Mouse (Mus musculus) spleen, postnatal 10 days (tissue): ENCODE measurements around the gene Mdk.

Source experiments
- DNase-seq, 2 experiments: peaks; one replicate each; pipeline ENCODE4 v3.0.0; 2021 to 2022; ENCODE audit warnings: low spot score in 2 of 2

The Mdk gene

DNA sequence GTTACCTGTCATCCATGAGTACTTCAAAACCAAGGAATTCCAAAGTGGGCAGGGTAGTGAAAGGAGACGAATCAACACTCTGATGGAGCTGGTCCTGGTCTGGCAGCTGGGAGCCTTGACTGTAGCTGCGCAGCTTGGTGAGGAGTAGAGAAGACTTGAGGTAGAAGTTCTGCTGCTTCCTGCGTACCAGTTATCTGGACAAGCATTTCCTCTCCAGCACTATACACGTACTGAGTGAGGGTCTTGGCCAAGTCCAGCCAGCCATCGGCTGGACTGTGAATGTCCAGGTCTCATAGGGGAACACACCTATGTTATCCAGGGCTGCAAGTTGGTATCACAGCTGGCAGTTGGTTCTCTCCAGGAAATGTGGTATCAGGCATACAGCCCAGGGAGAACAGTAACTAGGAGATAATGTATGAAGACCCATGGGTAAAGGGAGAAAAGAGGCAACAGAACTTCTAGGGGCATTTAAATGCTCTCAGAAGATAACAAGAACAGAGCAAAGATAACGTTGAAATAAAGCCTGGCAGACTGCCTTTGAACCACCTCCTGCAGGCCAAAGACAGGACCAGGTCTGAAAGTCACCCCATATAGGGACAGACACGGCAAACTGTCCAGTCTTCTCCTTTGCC lies 15.6 kb downstream of the Mdk start:
- no peak for DNase-seq

DNA sequence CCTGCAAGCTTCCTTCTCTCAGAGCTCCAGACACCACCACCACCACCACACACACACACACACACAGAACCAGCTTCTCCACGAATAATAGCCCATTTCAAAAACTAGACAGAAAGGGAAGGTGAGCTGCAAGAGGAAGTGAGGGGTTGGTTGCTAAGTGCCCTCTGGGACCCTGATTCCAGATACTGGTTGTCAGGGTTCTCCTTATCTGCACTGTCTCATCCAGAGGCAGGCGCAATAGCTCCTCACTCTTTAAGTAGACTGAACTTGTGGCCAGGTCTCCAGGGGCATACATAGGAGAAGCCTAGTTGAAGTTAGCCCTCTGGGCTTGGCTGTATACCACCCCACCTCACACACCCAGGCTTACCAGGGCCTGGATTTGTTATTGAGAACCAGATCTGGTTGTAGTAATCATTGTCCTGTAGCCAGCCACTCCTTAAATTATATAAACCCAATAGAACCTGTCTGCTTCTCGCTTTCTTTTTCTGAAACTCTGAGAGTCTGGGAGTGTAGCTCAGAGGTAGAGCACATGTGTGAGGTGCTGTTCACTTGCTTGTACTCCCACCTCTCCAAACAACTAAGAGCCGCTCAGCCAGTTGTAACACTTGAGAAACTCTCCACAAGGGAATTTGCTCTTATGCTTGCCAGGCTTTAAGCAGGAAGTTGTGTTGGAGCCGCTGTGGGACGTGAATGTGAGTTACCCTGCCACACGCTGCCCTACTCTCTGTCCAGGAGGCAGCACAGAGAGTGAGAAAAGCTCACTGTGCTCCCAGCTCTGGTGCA lies 18.6 kb downstream of the Mdk start:
- no peak for DNase-seq

DNA sequence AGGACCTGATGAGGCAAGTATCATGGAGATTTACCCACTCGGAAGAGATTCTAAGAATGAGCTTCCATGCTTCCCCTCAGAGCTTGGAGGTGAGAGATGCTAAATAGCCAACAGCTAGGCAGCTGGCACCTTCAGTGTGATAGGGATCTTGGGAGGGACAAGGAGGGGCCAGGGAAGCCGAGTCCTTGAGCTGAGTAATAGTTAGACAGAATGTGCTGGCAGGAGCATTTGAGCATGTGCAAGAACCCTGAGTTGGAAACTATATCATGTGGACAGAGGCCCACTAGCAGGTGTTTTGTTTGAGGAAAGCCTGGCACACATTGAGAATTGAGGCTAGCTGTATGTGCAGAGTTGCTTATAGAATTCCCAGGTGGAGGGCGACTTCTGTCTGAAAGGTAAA lies 19.5 kb downstream of the Mdk start:
- DNase-seq = no peak

GRCm38 (mm10) chr2:91906141-91906540 lies 26.0 kb downstream of the Mdk start:
- no peak for DNase-seq

DNA sequence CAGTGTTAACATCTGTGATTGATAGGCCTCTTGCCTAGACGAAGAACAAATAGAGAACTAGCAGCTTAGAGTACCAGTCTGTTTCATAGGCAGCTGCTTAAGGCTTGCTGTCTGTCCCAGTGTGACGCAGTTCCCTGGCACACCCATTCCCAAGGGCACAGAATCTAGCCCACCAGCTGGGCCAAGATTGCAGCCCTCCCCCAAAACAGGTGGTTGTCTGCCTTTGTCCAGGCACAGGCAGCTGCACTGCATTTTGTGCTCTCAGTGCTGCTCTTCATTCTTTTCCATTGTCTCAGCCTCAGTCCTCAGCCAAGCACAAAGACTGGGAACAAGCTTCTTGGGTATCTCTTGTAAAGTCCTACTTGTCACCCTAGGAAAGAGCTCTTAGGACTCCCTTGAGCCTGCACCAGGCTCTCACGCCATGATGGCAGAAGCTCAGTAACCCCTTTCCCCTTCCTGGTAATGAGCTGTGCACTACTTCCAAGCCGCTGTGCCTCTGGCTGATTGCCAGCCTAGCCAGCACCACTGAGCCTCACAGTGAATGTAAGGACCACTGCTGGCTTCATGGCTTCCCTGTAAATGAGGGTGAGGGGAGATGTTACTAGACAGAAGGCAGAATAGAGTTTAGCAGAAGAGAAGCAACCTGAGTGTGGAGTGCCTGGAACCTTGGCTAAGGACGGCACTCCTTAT lies 27.3 kb downstream of the Mdk start:
- no peak for DNase-seq

DNA sequence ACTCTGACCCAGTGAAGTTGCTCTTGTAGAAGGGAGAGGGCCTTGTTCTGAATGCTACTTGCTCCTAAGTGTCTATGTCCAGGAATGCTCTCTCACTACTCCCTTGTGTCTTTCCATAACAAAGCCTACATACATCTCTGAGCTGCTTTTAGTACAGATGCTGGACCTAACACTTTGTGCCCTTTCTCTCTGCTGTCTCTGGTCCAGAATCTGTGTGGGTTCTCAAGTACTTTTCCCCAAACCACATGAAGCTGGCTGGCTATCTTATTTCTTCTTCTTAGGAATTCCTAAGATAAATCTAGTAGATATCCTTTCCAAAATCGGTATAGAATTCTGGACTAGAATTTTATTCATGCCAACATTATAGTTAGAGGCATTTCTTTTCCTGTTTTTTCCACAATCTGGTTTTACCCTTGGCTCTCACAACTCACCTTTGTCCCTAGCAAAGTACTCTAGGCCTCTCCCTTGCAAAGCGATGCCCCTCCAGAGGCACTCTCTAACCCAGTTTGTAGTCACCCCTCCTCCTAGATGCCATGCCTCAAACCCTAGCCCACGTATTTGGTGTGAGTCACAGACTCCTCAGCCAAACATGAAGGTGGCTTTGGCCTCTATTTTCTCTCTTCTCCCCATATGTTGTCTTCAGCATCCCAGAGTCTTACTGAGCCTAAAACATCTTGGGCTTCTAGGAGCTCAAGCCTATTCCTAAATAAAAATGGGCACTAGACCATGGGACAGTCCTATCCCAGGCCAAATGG lies 28.7 kb downstream of the Mdk start:
- DNase-seq = no peak

- DNase-seq = no peak
Measured at GRCm38 (mm10) chr2:91902336-91902735, 29.8 kb downstream of the Mdk start.

GRCm38 (mm10) chr2:91900431-91900830 lies 31.7 kb downstream of the Mdk start:
- no peak for DNase-seq

- DNase-seq = no peak
Measured at GRCm38 (mm10) chr2:91899141-91899540, 33.0 kb downstream of the Mdk start.

DNA sequence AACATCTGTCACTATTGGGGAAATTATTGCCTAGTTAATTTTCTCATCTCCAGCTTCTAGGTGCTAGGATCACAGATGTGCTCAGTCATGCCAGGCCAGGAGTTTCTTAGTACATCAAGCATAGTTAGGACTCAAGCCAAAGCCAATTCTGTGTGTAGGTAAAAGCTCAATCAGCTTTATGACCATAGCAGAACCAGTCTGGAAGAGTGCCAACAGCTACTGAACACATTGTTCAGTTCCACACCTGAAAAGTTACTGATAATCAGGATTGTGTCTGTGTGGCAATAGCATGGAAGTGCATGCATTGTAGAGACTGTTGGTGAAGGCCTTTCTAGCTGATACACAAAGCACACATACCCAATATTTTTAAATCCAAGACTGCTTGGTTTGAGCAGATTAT lies 34.1 kb downstream of the Mdk start:
- DNase-seq = no peak

GRCm38 (mm10) chr2:91895401-91895800 lies 36.7 kb downstream of the Mdk start:
- DNase-seq = no peak

DNA sequence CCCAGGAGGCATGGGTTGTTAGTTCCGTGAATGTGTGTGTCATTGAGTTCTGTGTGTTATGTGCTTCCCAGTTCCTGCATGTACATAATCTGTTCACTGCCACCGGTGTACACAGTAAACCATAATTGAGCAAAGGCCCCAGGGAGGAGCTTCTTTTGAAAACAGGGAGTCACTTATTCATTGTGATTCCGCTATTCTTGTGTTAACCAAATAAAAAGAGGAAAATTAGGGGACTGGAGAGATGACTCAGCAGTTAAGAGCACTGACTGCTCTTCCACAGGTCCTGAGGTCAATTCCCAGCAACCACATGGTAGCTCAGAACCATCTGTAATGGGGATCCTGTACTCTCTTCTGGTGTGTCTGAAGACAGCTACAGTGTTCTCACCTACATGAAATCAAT lies 37.4 kb downstream of the Mdk start:
- no peak for DNase-seq

DNA sequence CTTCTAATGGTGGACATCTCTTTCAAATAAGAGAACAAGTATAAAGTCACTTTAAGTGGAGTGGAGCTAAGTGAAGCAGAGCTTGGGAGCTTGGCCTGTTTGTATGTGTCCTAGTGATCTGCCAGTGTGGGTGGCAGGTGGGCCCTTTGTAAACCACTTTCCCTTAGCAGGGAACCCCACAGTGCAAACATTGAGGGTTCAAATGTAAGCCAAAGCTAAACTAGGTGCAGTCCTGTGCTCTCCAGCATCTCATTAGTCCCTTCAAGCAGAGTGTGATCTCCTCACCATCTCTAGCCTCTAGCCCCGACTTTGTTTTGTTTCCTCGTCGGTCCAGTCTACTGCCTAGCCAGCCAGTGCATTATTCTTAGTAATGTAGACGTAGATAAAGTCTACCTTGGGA lies 47.5 kb downstream of the Mdk start:
- no peak for DNase-seq

GRCm38 (mm10) chr2:91883961-91884360 lies 48.1 kb downstream of the Mdk start:
- no peak for DNase-seq
